Mouse (Mus musculus): ENCODE measurements around the gene Rinl. TPM values are rescaled to one million over a fixed set of nuclear protein-coding genes. Genes with fewer than 3 reads are reported as not detected.

Rinl gene
- total and polyA plus RNA-seq, 3 experiments = 46.1 to 65.5 (median 60.6) TPM

DNA sequence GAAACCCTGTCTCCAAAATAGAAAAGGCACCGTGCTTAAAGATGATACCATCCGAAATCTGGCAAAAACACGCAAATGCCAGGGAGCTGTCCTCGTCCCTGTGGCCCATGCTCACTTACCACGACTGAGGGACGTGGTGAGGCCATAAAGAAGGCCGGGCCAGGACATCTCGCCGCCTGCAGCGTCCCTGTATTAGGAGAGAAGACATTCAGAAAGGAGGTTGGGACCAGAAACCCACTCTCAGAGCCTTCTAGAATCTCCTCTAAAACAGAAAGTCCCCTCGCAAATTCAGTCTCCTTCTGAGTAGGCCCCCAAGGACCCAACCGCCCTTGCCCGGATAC, 47.4 kb upstream of the Rinl start:
- Histone ChIP-seq H3K4me3 (replicated peaks in 1 of 3; ENCODE audit: low read depth in 2 of 3, low read length in 2 of 3, poor library complexity in 1 of 3) (peak overlapping the region; percentile 84 to 97 (median 86)), H3K27me3 (replicated peaks) (no peaks in the 10 kb centered on the region), H3K9ac (ENCODE audit: insufficient read depth, low read depth) (peak overlapping the region; percentile 95), H3K27ac (ENCODE audit: insufficient read depth, low read depth) (0 out of 2 replicates have a peak overlapping the region, but pooled peaks have one; percentile 26), H3K4me1 (ENCODE audit: control insufficient read depth in 1 of 2, insufficient read depth in 2 of 2) (peaks cover 0 to 23% of the 10 kb centered on the region in 2 experiments; a peak in 2 of 4 replicates), H3K4me2 (ENCODE audit: insufficient read depth, low read depth, poor library complexity, severe bottlenecking) (peak overlapping the region; percentile 53), H3K79me2 (replicated peaks; ENCODE audit: control insufficient read depth, extremely low read depth, insufficient read depth, poor library complexity, severe bottlenecking) (no peaks in the 10 kb centered on the region; the same call in none of the 2 replicates), H3K9me3 (replicated peaks; ENCODE audit: low read length) (peaks cover 2% of the 10 kb centered on the region), H3K36me3 (replicated peaks in 1 of 2; ENCODE audit: control insufficient read depth in 1 of 2, insufficient read depth in 1 of 2, low read length in 1 of 2) (peaks cover 23 to 55% of the 10 kb centered on the region in 2 experiments)
- TF ChIP-seq KAT2A (IDR thresholded peaks at IDR 0.05; ENCODE audit: insufficient replicate concordance, low read length) (no peak), RAD21 (IDR thresholded peaks at IDR 0.05; ENCODE audit: low read depth, low read length) (no peak), MAZ (IDR thresholded peaks at IDR 0.05; ENCODE audit: low read depth, low read length) (no peak), SIN3A (IDR thresholded peaks at IDR 0.05; ENCODE audit: low read length) (peak; percentile 77; the same call in 1 of the 2 replicates), MXI1 (IDR thresholded peaks at IDR 0.05; ENCODE audit: low read depth, low read length) (peak; percentile 57; the same call in 1 of the 2 replicates), ZMIZ1 (IDR thresholded peaks at IDR 0.05; ENCODE audit: low read depth, low read length) (no peak)
- in situ Hi-C loops (cut with MboI; ENCODE audit: low pct_ligation_motif_present, low pct_unique_long_range_greater_than_20kb, low sequenced_read_pairs) = no loop called here
- dilution Hi-C loops (cut with MboI; ENCODE audit: extremely low pct_ligation_motif_present, extremely low pct_unique_long_range_greater_than_20kb, low sequenced_read_pairs) = no loop called here
- DNase-seq (ENCODE audit: extremely low read depth) = no peak

DNA sequence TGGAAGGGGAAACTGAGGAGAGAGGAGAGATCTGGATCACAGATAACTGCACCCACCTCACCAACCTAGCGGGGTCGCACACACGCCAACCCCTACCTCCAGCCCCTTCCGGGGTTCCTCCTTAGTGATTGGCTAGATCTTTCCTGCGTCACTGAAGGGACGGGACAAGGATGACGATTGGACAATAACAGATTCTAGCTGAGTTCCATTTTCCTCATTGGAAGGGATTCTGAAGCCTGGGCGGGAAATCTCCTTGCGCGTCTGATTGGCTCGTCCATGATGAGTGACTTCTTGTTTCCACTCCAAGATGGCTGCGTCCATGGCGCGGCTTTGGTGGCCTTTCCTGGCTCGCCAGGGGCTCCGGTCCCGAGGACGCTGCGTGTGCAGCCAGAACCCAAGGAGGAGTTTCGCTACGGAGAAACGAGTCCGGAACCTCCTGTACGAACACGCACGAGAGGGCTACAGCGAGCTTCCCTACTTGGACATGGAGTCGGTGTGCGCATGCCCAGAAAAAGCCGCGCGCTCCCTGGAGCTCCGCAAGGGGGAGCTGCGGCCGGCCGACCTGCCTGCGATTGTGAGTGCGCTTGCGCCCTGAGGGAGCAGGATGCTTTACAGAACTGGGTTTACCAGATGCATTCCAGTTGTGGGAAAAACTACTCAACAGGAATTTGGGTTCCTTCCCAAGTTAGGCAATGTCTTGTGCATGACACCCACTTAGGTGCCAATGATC, 46.9 kb upstream of the Rinl start, which contains the start of the genes Mrps12 and Sars2:
TSS of gene Mrps12 (minus strand) at position 112 of the 730 bp plus-strand sequence.
TSS of gene Sars2 (plus strand) at position 284 of the 730 bp plus-strand sequence.
- in situ Hi-C loops (cut with MboI; ENCODE audit: low pct_ligation_motif_present, low pct_unique_long_range_greater_than_20kb, low sequenced_read_pairs) = no loop called here
- Histone ChIP-seq H3K27ac (ENCODE audit: insufficient read depth, low read depth) (peak within 1 kb of the TSS; percentile 70), H3K4me1 (ENCODE audit: control insufficient read depth in 1 of 2, insufficient read depth in 2 of 2) (peaks cover 0 to 23% of the 10 kb centered on the region in 2 experiments; a peak in 2 of 4 replicates)
- no peak for TF ChIP-seq ZKSCAN1 (IDR thresholded peaks at IDR 0.05; ENCODE audit: borderline replicate concordance, low read depth, low read length)
- no peak for TF ChIP-seq GABPA (IDR thresholded peaks at IDR 0.05; ENCODE audit: insufficient replicate concordance, low read depth, low read length)
- TF ChIP-seq MAX (IDR thresholded peaks at IDR 0.05; ENCODE audit: low read length) = peak; percentile 45
- TF ChIP-seq ETS1 (conservative IDR thresholded peaks at IDR 0.05; ENCODE audit: low read depth, low read length) = peak; percentile 9; the same call in 1 of the 2 replicates
- TF ChIP-seq TCF12 (IDR thresholded peaks at IDR 0.05; ENCODE audit: low read depth, low read length) = peak; percentile 65
- TF ChIP-seq SMC3 (IDR thresholded peaks at IDR 0.05; ENCODE audit: low read depth, low read length) = peak; percentile 49
- no peak for TF ChIP-seq JUN (IDR thresholded peaks at IDR 0.05; ENCODE audit: insufficient read depth, low read depth, low read length)
- TF ChIP-seq POLR2AphosphoS2 (IDR thresholded peaks at IDR 0.05; ENCODE audit: low read depth, low read length) = peak; percentile 78; the same call in 1 of the 2 replicates
- peak; percentile 77 for TF ChIP-seq HCFC1 (IDR thresholded peaks at IDR 0.05; ENCODE audit: low read depth, low read length)
- no peak for TF ChIP-seq CHD1 (IDR thresholded peaks at IDR 0.05; ENCODE audit: low read depth, low read length)
- no peak for TF ChIP-seq USF2 (conservative IDR thresholded peaks at IDR 0.05; ENCODE audit: low read depth, low read length)
- TF ChIP-seq E2F4 (IDR thresholded peaks at IDR 0.05; ENCODE audit: insufficient replicate concordance, low read depth, low read length) = peak; percentile 98
- TF ChIP-seq RCOR1 (conservative IDR thresholded peaks at IDR 0.05; ENCODE audit: low read depth, low read length) = no peak; the same call in 1 of the 2 replicates
- peak; percentile 27; the same call in 1 of the 2 replicates for TF ChIP-seq MYC (IDR thresholded peaks at IDR 0.05; ENCODE audit: low read depth, low read length)
- peak; percentile 89 for TF ChIP-seq NRF1 (IDR thresholded peaks at IDR 0.05; ENCODE audit: low read depth, low read length)
- peak; percentile 94 for TF ChIP-seq NELFE (IDR thresholded peaks at IDR 0.05; ENCODE audit: low read depth, low read length)
- TF ChIP-seq RAD21 (IDR thresholded peaks at IDR 0.05; ENCODE audit: low read depth, low read length) = peak; percentile 23
- TF ChIP-seq KAT2A (IDR thresholded peaks at IDR 0.05; ENCODE audit: insufficient replicate concordance, low read length) = no peak
- peak in 1 of 2 experiments; percentile 87; a peak in 2 of 4 replicates for TF ChIP-seq CTCF (conservative IDR thresholded peaks at IDR 0.05 in 1 of 2, IDR thresholded peaks at IDR 0.05 in 1 of 2; ENCODE audit: low read depth in 2 of 2, low read length in 2 of 2)
- no peak for TF ChIP-seq EP300 (IDR thresholded peaks at IDR 0.05; ENCODE audit: low read length)
- no peak for TF ChIP-seq USF1 (IDR thresholded peaks at IDR 0.05; ENCODE audit: low read depth, low read length)
- TF ChIP-seq UBTF (IDR thresholded peaks at IDR 0.05; ENCODE audit: low read depth, low read length) = no peak
- no peak for TF ChIP-seq ZNF384 (IDR thresholded peaks at IDR 0.05; ENCODE audit: low read depth, low read length)
- no peak for TF ChIP-seq PAX5 (IDR thresholded peaks at IDR 0.05; ENCODE audit: low read length)
- no peak for TF ChIP-seq BHLHE40 (IDR thresholded peaks at IDR 0.05; ENCODE audit: low read depth, low read length)
- peak; percentile 17 for TF ChIP-seq MXI1 (IDR thresholded peaks at IDR 0.05; ENCODE audit: low read depth, low read length)
- no peak for TF ChIP-seq ZC3H11A (IDR thresholded peaks at IDR 0.05; ENCODE audit: low read depth, low read length)
- TF ChIP-seq POLR2A (IDR thresholded peaks at IDR 0.05; ENCODE audit: low read depth, low read length) = peak; percentile 90

More for the DNA sequence above, 46.9 kb upstream of the Rinl start, which contains the start of the genes Mrps12 and Sars2:
- dilution Hi-C loops (cut with MboI; ENCODE audit: extremely low pct_ligation_motif_present, extremely low pct_unique_long_range_greater_than_20kb, low sequenced_read_pairs) = no loop called here
- Histone ChIP-seq H3K4me2 (ENCODE audit: insufficient read depth, low read depth, poor library complexity, severe bottlenecking) (peak within 1 kb of the TSS; percentile 70), H3K79me2 (replicated peaks; ENCODE audit: control insufficient read depth, extremely low read depth, insufficient read depth, poor library complexity, severe bottlenecking) (no peaks in the 10 kb centered on the region; the same call in none of the 2 replicates), H3K9me3 (replicated peaks; ENCODE audit: low read length) (peaks cover 2% of the 10 kb centered on the region), H3K36me3 (replicated peaks in 1 of 2; ENCODE audit: control insufficient read depth in 1 of 2, insufficient read depth in 1 of 2, low read length in 1 of 2) (peaks cover 29 to 60% of the 10 kb centered on the region in 2 experiments), H3K4me3 (replicated peaks in 1 of 3; ENCODE audit: low read depth in 2 of 3, low read length in 2 of 3, poor library complexity in 1 of 3) (peak within 1 kb of the TSS; percentile 84 to 97 (median 86)), H3K9ac (ENCODE audit: insufficient read depth, low read depth) (peak within 1 kb of the TSS; percentile 95), H3K27me3 (replicated peaks) (no peaks in the 10 kb centered on the region)
- DNase-seq (ENCODE audit: extremely low read depth) = peak; percentile 99
